Mouse (Mus musculus) cerebellum, postnatal 25 days (tissue): Measurements from ENCODE around the gene Chml.

Source experiments
- DNase-seq, 2 experiments: peaks; one replicate each; pipeline ENCODE4 v3.0.0; 2021; ENCODE audit warnings: mixed read lengths in 2 of 2

The Chml gene

DNA sequence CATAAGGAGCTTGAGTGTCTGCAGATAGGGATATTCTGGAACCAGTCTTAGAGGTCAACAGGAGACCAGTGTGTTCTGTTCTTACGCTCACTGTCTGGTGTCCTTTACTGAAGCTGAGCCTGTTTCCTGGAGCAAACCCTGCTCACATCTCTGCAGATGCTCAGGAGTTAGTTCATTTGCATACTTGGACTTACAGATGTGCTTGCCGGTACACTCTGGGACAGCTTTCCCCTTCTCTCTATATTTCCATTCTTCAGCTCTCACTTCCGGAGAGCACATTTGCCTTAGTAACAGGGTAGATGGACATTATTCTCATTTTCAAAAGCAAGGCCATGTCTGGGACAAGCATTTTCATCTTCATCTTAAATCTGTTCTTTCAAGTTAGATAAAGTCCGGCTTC, 44.1 kb downstream of the Chml start:
- DNase-seq: no peak

DNA sequence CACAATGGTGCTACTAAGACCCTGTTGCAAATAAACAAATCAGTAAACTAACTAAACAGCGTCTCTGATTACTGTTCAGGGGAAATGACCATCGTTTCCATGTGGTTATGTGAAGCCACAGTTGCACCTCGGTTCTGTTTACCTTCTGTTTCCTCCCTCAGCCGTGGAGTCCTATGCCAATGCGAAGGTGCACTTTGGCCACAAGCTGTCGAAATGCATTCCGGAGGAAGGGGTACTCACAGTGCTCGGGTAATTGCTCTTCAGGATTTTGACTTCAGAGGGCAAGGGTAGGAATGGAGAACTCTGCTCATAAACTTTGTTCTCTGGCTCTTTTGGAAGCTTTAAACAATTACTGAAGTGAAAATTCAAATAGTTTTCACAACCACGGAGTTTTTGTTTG, 45.7 kb downstream of the Chml start:
- DNase-seq: no peak

DNA sequence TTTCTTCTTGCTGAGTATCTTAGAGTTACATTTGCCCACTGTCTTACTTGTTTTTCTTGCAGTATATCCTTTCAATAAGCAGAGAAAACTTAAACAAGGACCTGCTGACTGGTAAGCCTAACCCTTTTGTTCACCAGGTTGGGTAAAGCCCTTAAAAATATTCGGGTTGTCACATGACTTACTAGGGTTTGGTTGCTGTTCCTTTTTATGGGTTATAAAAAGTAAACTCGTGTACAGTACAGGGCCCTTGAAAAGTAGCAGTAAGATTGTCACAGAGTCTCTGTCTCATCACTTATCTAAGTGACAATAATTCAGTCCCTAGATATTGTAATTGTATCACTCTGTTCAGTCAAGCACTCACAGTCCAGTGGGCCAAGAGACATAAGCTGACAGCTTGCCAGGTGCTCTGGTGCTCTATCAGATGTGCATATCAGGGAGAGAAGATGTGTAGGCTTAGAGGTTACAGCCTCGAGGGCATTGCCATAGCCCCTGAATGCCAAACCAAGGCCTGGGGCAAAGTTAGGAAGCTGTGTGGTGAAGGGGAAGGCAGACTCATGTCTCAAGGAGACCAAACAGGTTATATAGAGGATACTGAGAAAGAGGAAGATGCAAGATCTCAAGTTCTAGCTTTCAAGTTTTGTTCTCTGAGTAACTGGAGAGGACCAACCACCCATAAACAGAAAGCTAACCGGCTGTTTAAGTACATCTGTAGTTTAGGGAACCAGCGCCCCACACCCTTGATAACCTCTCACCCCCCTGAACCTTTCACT, 49.0 kb downstream of the Chml start:
- no peak for DNase-seq

GRCm38 (mm10) chr1:175640435-175641150, 52.1 kb downstream of the Chml start:
- no peak for DNase-seq

DNA sequence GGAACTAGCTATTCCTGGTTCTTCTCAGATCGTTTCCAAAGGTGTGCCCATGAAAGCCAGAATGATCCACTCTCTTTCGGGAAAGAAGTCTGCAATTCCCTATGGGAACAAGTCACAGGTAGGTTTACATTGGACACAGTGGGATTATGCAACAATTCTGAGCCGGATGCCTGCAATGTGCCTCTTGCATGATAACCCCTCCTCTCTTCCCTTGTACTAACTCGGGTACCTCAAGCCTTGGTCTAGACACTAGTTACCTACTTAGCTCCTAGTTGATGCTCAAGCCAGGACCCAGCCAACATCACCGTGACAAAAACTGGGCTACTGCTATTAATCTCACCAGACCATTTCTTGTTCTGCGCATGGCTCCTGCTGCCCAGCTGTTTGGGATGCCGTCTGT, 53.6 kb downstream of the Chml start:
- no peak for DNase-seq

GRCm38 (mm10) chr1:175637677-175638076, 55.0 kb downstream of the Chml start:
- no peak for DNase-seq

DNA sequence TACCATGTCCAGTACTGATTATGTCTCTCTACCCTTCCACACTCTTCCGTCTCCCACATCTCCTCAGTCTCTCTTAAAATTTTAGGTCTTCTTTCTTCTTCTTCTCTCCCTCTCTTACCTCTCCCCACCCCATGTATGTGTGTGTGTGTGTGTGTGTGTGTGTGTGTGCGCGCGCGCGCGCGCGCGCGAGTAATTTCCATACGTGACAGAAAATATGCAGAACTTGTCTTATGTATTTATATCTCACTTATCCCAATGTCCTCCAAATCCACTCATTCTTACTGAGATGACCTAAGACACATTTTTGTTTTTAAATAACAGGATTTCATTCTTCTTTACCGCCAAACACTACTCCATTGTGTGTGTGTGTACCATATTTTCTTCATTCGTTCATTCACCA, 60.2 kb downstream of the Chml start:
- no peak for DNase-seq
